Mouse (Mus musculus) thymus, postnatal 4 days (tissue): ENCODE data around the gene Gpr87.

Experiments used
- DNase-seq: peaks from one replicate; pipeline ENCODE4 v3.0.0; 2021

Gene Gpr87

GRCm38 (mm10) chr3:59135911-59136653, 58.8 kb downstream of the Gpr87 start:
- DNase-seq, result no peak

- no peak for DNase-seq
Observed at GRCm38 (mm10) chr3:59133189-59133588, 61.7 kb downstream of the Gpr87 start.

- no peak for DNase-seq
Observed at GRCm38 (mm10) chr3:59131966-59132365, 62.9 kb downstream of the Gpr87 start.

- no peak for DNase-seq
Observed at GRCm38 (mm10) chr3:59131081-59131480, 63.8 kb downstream of the Gpr87 start.

GRCm38 (mm10) chr3:59130431-59130830, 64.5 kb downstream of the Gpr87 start:
- peak; percentile 48 for DNase-seq

GRCm38 (mm10) chr3:59129547-59129946, 65.4 kb downstream of the Gpr87 start:
- no peak for DNase-seq
